Mouse (Mus musculus) Patski (cell line): ENCODE data around the gene Mlf2. TPM values are rescaled to one million over a fixed set of nuclear protein-coding genes. Genes with fewer than 3 reads are reported as not detected.

ENCODE experiments used
- ATAC-seq: fragments of 100-300 bp; one replicate; pipeline ENCODE4 v1.8.0; 2021
- CTCF ChIA-PET: fragments of 350-600 bp; sonication (Branson Sonifier 250); formaldehyde crosslinking; loops from one replicate; lab custom pipeline; 2022; ENCODE audit warnings: inconsistent platforms; lab: Charles Lee
- POLR2A ChIA-PET: fragments of 350-600 bp; sonication (Branson Sonifier 250); formaldehyde crosslinking; loops from one replicate; lab custom pipeline; 2022; ENCODE audit warnings: antibody characterized with exemption, inconsistent platforms; lab: Charles Lee
- DNase-seq: peaks from one replicate; pipeline ENCODE4 v3.0.0-alpha.2; 2011; ENCODE audit warnings: low read depth, low spot score
- H3K27me3 ChIP-seq: fragments of 371-371 bp; one replicate; pipeline ENCODE4 v1.5.1; 2021
- CTCF ChIP-seq: fragments of 100-300 bp; IDR thresholded peaks from one replicate; pipeline ENCODE4 v1.5.1; 2021
- in situ Hi-C: fragments of 300-500 bp; cut with MboI; formaldehyde crosslinking; loops from 3 replicates; pipeline ENCODE4 v1.11.1; 2018; ENCODE audit warnings: low pct_unique_long_range_greater_than_20kb, mixed read lengths
- polyA plus RNA-seq: library from polyadenylated mRNA; unstranded; gene quantifications from one replicate; pipeline ENCODE4 v1.2.3, GENCODE M21; 2021

Gene Mlf2
- polyA plus RNA-seq, 1 experiment from 2014 or later: 442 TPM

- no peaks in the 10 kb centered on the region for H3K27me3 ChIP-seq
- ATAC-seq (no peak), DNase-seq (no peak)
- no peak for TF ChIP-seq CTCF
- ChIA-PET POLR2A (interaction anchor here (0.7 kb wide), 1 partner anchor 21 kb away, joined by 3 read pairs; the partner anchor contains the start of gene Mlf2), CTCF (interaction anchor here (1.4 kb wide), 1 partner anchor 21 kb away, joined by 7 read pairs; the partner anchor contains the start of gene Mlf2)
- in situ Hi-C loops: no loop called here
Measured at GRCm38 (mm10) chr6:124910032-124910431, 21.2 kb upstream of the Mlf2 start.

DNA sequence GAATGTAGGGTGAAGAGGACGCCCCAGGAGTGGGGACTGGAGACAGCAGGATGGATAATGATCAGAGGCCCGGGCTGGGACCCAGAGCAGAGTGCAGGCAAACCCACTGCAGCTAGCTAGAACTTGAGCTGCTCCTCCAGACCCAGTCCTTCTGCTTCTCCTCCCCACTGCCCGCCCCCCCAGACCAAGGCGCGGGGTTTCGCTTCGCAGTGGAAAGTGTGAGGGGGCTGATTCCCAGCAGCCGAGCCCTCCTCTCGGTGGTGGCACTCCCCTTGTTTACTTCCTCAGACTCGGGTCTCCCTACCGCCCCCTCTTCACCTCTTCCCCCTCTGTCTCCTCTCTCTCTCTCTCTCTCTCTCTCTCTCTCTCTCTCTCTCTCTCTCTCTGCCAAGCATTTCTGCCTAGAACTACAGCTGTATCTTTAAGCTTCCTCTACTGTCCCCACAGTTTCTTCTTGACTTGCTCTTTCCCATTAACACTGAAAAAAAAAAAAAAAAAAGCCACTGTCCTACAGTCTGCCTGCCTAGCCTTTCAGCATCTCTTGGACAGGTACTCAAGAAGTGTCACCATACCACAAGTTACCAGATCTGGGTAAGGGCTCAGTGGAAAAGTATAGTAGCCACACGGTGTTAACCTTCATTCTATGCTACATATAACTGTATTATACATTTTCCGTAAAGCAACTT lies 19.5 kb upstream of the Mlf2 start, which contains the start of gene Lag3:
Lag3 (minus strand) TSS at position 173 of the 686 bp plus-strand sequence.
- DNase-seq: no peak
- in situ Hi-C loops: no loop called here

GRCm38 (mm10) chr6:124913214-124913613 lies 18.0 kb upstream of the Mlf2 start:
- no peaks in the 10 kb centered on the region for H3K27me3 ChIP-seq
- in situ Hi-C loops: no loop called here
- no peak for DNase-seq
- ChIA-PET CTCF (interaction anchor here (1.5 kb wide), 1 partner anchor 13 kb away, joined by 4 read pairs; no protein-coding TSS in a partner anchor), POLR2A (interaction anchor here (1.3 to 7.0 kb wide), 2 partner anchors 10 to 18 kb away, joined by 3 to 59 read pairs; partner anchors contain the start of gene Mlf2)
- TF ChIP-seq CTCF: no peak
- no peak for ATAC-seq

More for the DNA sequence above, 19.5 kb upstream of the Mlf2 start, which contains the start of gene Lag3:
- H3K27me3 ChIP-seq: no peaks in the 10 kb centered on the region
- ATAC-seq: no peak
- CTCF ChIA-PET: interaction anchor here (0.6 to 1.4 kb wide), 2 partner anchors 19 to 89 kb away, joined by 3 to 7 read pairs; partner anchors contain the start of gene Mlf2
- POLR2A ChIA-PET: interaction anchor here (0.5 to 1.3 kb wide), 3 partner anchors 8 to 55 kb away, joined by 3 to 6 read pairs (median 3); no protein-coding TSS in a partner anchor
- TF ChIP-seq CTCF: no peak

DNA sequence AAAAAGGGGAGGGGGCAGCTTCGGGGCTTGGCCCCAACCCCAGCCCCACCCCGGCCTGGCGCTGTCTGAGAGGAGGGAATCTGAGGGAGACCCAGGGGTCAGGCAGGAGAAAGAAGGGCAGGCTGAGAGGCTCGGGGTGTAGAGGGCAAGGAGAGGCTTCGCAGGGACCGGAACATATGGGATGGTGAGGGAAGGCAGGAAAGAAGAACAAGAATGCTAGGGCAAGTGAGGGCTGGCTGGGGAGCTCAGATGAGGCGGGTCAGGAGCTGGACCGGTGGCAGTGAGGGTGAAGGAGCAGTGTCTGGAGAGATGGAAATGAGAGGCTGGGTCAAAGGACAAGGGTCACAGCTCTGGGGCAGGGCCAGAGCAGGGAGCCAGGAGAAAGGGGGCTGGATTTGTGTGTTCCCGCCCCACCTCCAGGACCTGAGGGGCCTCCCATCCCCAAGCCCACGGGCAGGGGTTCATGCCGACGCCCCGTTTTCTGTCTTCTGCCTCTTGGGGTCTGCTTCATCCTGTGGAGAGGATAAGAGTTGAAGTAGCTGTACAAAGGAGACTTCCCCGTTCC lies 17.4 kb upstream of the Mlf2 start:
- ChIA-PET POLR2A (interaction anchor here (7.0 kb wide), 1 partner anchor 17 kb away, joined by 59 read pairs; the partner anchor contains the start of gene Mlf2), CTCF (interaction anchor here (1.5 to 5.9 kb wide), 3 partner anchors 10 to 17 kb away, joined by 4 to 34 read pairs (median 34); partner anchors contain the start of gene Mlf2)
- no peak for TF ChIP-seq CTCF
- ATAC-seq (no peak), DNase-seq (no peak)
- no peaks in the 10 kb centered on the region for H3K27me3 ChIP-seq
- in situ Hi-C loops: no loop called here

GRCm38 (mm10) chr6:124914511-124914910 lies 16.7 kb upstream of the Mlf2 start:
- in situ Hi-C loops: no loop called here
- POLR2A ChIA-PET: interaction anchor here (7.0 kb wide), 1 partner anchor 16 kb away, joined by 59 read pairs; the partner anchor contains the start of gene Mlf2
- TF ChIP-seq CTCF: no peak
- CTCF ChIA-PET: interaction anchor here (1.5 to 5.9 kb wide), 3 partner anchors 10 to 16 kb away, joined by 4 to 34 read pairs (median 34); partner anchors contain the start of gene Mlf2
- H3K27me3 ChIP-seq: no peaks in the 10 kb centered on the region
- ATAC-seq: no peak
- DNase-seq: no peak

GRCm38 (mm10) chr6:124915160-124915941 lies 15.8 kb upstream of the Mlf2 start:
- no peaks in the 10 kb centered on the region for H3K27me3 ChIP-seq
- in situ Hi-C loops: no loop called here
- DNase-seq (no peak), ATAC-seq (no peak)
- CTCF ChIA-PET: interaction anchor here (1.3 to 5.9 kb wide), 3 partner anchors 11 to 22 kb away, joined by 3 to 34 read pairs (median 34); partner anchors contain the start of gene Mlf2
- POLR2A ChIA-PET: interaction anchor here (2.1 to 7.0 kb wide), 2 partner anchors 10 to 16 kb away, joined by 14 to 59 read pairs; partner anchors contain the start of gene Mlf2
- TF ChIP-seq CTCF: no peak

DNA sequence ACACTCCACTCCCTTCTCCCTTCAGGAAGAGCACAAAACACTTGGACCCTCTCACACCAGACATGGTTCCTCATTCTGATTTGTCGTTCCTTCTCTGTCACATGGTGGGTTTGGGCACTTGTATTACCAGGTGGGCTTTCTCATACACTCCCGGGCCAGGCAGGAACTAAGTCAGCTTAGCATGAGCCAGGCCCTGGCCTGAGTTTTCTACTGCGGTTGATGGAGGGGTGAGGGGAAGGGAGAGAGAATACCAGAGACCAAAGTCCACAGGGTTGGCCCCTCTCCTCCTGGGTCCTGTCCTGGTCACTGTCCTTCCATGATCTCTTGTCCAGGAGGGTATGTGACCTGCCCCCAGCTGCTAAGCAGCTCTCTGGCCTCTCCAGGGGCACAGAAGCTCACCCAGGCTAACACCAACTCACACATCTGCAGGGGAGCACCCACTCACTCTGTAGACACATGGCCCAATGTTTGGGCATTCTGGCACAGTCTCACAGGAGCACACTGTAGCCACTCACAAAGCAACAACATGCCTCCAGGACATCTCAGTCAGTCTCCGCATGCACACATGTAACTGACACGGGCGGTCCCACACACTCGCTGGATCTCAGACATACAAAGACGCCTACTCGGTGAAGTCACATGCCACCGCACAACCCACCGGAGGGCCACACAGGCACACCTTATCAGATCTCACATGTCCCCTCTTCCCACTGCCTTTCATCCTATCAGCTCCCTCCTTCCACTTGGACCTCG lies 15.1 kb upstream of the Mlf2 start:
- H3K27me3 ChIP-seq: no peaks in the 10 kb centered on the region
- in situ Hi-C loops: no loop called here
- ATAC-seq (no peak), DNase-seq (no peak)
- TF ChIP-seq CTCF: no peak
- CTCF ChIA-PET: interaction anchor here (1.2 to 5.9 kb wide), 4 partner anchors 8 to 22 kb away, joined by 3 to 34 read pairs (median 18); partner anchors contain the start of gene Mlf2
- POLR2A ChIA-PET: interaction anchor here (0.7 to 7.0 kb wide), 6 partner anchors 10 to 172 kb away, joined by 3 to 59 read pairs (median 5); partner anchors contain the start of gene Mlf2

GRCm38 (mm10) chr6:124916695-124917517 lies 14.3 kb upstream of the Mlf2 start:
- peak; percentile 67 for ATAC-seq

More at GRCm38 (mm10) chr6:124916695-124917517, 14.3 kb upstream of the Mlf2 start:
- no peak for TF ChIP-seq CTCF
- CTCF ChIA-PET: interaction anchor here (1.2 to 5.9 kb wide), 4 partner anchors 8 to 21 kb away, joined by 3 to 34 read pairs (median 18); partner anchors contain the start of gene Mlf2
- in situ Hi-C loops: no loop called here
- no peaks in the 10 kb centered on the region for H3K27me3 ChIP-seq
- no peak for DNase-seq
- POLR2A ChIA-PET: interaction anchor here (0.6 to 7.0 kb wide), 9 partner anchors 9 to 171 kb away, joined by 3 to 59 read pairs (median 5); partner anchors contain the start of gene Mlf2
